Mouse (Mus musculus) MEL (cell line): ENCODE results near the gene Ncam1.

Source experiments
- CTCF ChIP-seq, 3 experiments: IDR thresholded peaks in 2 of 3; conservative IDR thresholded peaks in 1 of 3; 2 replicates each; pipeline ENCODE4 v1.5.1; 2011 to 2012; ENCODE audit warnings: low read length in 3 of 3, low read depth in 2 of 3, mild to moderate bottlenecking in 2 of 3, improper control_type of control experiment in 1 of 3, inconsistent platforms in 1 of 3, mixed read lengths in 1 of 3, moderate library complexity in 1 of 3; ENCODE audit not compliant: control insufficient read depth in 1 of 3, insufficient read depth in 1 of 3, poor library complexity in 1 of 3, severe bottlenecking in 1 of 3
- ETS1 ChIP-seq: IDR thresholded peaks from 2 replicates; pipeline ENCODE4 v1.6.1; 2012; ENCODE audit warnings: low read depth, mild to moderate bottlenecking, inconsistent platforms, low read length, improper control_type of control experiment, moderate library complexity
- MEF2A ChIP-seq: IDR thresholded peaks from 2 replicates; pipeline ENCODE4 v1.6.1; 2014; ENCODE audit warnings: low read depth, mild to moderate bottlenecking, inconsistent platforms, low read length, improper control_type of control experiment; ENCODE audit not compliant: poor library complexity, insufficient replicate concordance, severe bottlenecking; ENCODE audit errors: extremely low read depth
- SIN3A ChIP-seq: IDR thresholded peaks from 2 replicates; pipeline ENCODE4 v1.6.1; 2012; ENCODE audit warnings: low read length, improper control_type of control experiment, inconsistent platforms
- TCF12 ChIP-seq: IDR thresholded peaks from 2 replicates; pipeline ENCODE4 v1.6.1; 2014; ENCODE audit warnings: low read depth, mild to moderate bottlenecking, inconsistent platforms, low read length, improper control_type of control experiment, moderate library complexity

DNA sequence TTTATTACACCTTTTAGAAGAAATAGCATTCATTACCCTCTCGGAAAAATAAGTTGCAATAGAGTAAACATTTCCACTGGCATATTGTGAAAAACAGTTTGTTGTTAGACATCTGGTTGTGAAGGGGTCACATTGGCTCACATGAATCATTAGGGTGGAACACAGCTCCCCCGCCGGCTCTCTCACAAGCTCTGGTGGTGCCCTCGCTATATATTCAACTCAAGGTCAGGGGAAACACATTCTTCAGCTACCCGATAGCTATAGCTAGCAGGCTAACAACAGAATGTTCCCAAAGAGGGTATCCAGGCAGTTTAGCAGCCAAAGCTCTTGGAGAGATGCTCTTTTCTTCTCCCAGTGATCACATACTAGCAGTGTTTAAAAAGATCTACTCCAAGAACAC is 133.4 kb downstream of the Ncam1 start:
- TF ChIP-seq SIN3A (no peak), MEF2A (no peak), TCF12 (no peak), CTCF (IDR thresholded peaks at IDR 0.05 in 2 of 3, conservative IDR thresholded peaks at IDR 0.05 in 1 of 3; ENCODE audit: control insufficient read depth in 1 of 3, insufficient read depth in 1 of 3, low read depth in 2 of 3, low read length in 3 of 3, poor library complexity in 1 of 3, severe bottlenecking in 1 of 3) (no peak), ETS1 (no peak)
